Mouse (Mus musculus) heart, embryonic 14.5 days (tissue): ENCODE measurements around the gene Gmppa. TPM values are rescaled to one million over a fixed set of nuclear protein-coding genes. Genes with fewer than 3 reads are reported as not detected.

Experiments
- ATAC-seq: fragments of 200-750 bp; cut with Nextera tagmentation; 2 replicates; pipeline ENCODE4 v1.8.0; 2017; ENCODE audit warnings: low read depth, moderate TSS enrichment; ENCODE audit not compliant: insufficient number of reproducible peaks, insufficient read depth, low FRiP score
- H3K27ac ChIP-seq, 2 experiments: fragments of 200-500 bp in 1 of 2; fragments of 300-500 bp in 1 of 2; sonication (generic) in 1 of 2; replicated peaks in 1 of 2; 2 replicates each; pipeline ENCODE4 v1.5.1; 2012 to 2014; ENCODE audit warnings: low read depth in 2 of 2, low read length in 2 of 2, control low read depth in 1 of 2, mild to moderate bottlenecking in 1 of 2, mixed read lengths in 1 of 2; ENCODE audit not compliant: control insufficient read depth in 1 of 2, insufficient read depth in 1 of 2
- H3K27me3 ChIP-seq: fragments of 300-500 bp; sonication (generic); 2 replicates; pipeline ENCODE4 v1.6.1; 2014; ENCODE audit warnings: mild to moderate bottlenecking, low read length, control low read depth; ENCODE audit not compliant: control insufficient read depth, insufficient read depth
- H3K36me3 ChIP-seq: fragments of 300-500 bp; sonication (generic); 2 replicates; pipeline ENCODE4 v1.6.1; 2014; ENCODE audit warnings: mild to moderate bottlenecking, control low read depth, low read length, mixed read lengths; ENCODE audit not compliant: control insufficient read depth, insufficient read depth
- H3K4me1 ChIP-seq, 2 experiments: fragments of 200-500 bp in 1 of 2; fragments of 300-500 bp in 1 of 2; sonication (generic) in 1 of 2; 2 replicates each; pipeline ENCODE4 v1.6.1; 2012 to 2014; ENCODE audit warnings: low read length in 2 of 2, control low read depth in 1 of 2, mixed read lengths in 1 of 2; ENCODE audit not compliant: control insufficient read depth in 2 of 2, insufficient read depth in 2 of 2
- H3K4me2 ChIP-seq: fragments of 300-500 bp; sonication (generic); 2 replicates; pipeline ENCODE4 v1.6.1; 2014; ENCODE audit warnings: mild to moderate bottlenecking, low read length
- H3K4me3 ChIP-seq, 2 experiments: fragments of 200-500 bp in 1 of 2; fragments of 300-500 bp in 1 of 2; sonication (generic) in 1 of 2; 2 replicates each; pipeline ENCODE4 v1.5.1; 2012 to 2014; ENCODE audit warnings: low read length in 2 of 2, mild to moderate bottlenecking in 2 of 2, control low read depth in 1 of 2, low read depth in 1 of 2, moderate library complexity in 1 of 2; ENCODE audit not compliant: control insufficient read depth in 1 of 2, insufficient read depth in 1 of 2
- H3K9ac ChIP-seq: fragments of 300-500 bp; sonication (generic); 2 replicates; pipeline ENCODE4 v1.6.1; 2014; ENCODE audit warnings: mild to moderate bottlenecking, low read length
- H3K9me3 ChIP-seq: fragments of 300-500 bp; sonication (generic); 2 replicates; pipeline ENCODE4 v1.6.1; 2016; ENCODE audit warnings: low read length, control low read depth; ENCODE audit not compliant: control insufficient read depth
- WGBS: fragments of 180-500 bp; shearing (Covaris S2); extraction: QIAGEN DNeasy Blood & Tissue Kit; methylation state at CpG from one replicate; pipeline ENCODE4 v1.1.7; 2014; 5-methylcytosine and 5-hydroxymethylcytosine counted together
- polyA plus RNA-seq: library from polyadenylated mRNA; unstranded; fragments of >200 nt; fragmentation: Nextera tagmentation; extraction: Ambion mirVana; gene quantifications from 2 replicates; pipeline ENCODE4 v1.2.1, GENCODE M21; 2014

Gmppa gene
- polyA plus RNA-seq, 1 experiment from 2014 or later, result 71.9 TPM

GRCm38 (mm10) chr1:75443247-75444024 is 7.7 kb downstream of the Gmppa start:
- peaks cover 40% of the 10 kb centered on the region for H3K36me3 ChIP-seq
- H3K4me2 ChIP-seq, result no peak overlapping the region
- H3K27ac ChIP-seq, result no peak overlapping the region
- peaks cover 27% of the 10 kb centered on the region for H3K27me3 ChIP-seq
- no peaks in the 10 kb centered on the region for H3K9me3 ChIP-seq
- WGBS, result 54% methylated on average over 13 of the region's 13 CpGs
- H3K4me3 ChIP-seq, result no peak overlapping the region
- ATAC-seq, result no peak
- peaks cover 20 to 40% of the 10 kb centered on the region in 2 experiments for H3K4me1 ChIP-seq
- H3K9ac ChIP-seq, result no peak overlapping the region

GRCm38 (mm10) chr1:75444208-75444607 is 8.5 kb downstream of the Gmppa start:
- Histone ChIP-seq H3K4me1 (peaks cover 23 to 46% of the 10 kb centered on the region in 2 experiments), H3K9ac (no peak overlapping the region), H3K27me3 (peaks cover 34% of the 10 kb centered on the region), H3K4me2 (no peak overlapping the region), H3K36me3 (peaks cover 39% of the 10 kb centered on the region), H3K9me3 (no peaks in the 10 kb centered on the region), H3K4me3 (no peak overlapping the region), H3K27ac (no peak overlapping the region)
- WGBS, result 56% methylated on average over 3 of the region's 3 CpGs
- ATAC-seq, result no peak

DNA sequence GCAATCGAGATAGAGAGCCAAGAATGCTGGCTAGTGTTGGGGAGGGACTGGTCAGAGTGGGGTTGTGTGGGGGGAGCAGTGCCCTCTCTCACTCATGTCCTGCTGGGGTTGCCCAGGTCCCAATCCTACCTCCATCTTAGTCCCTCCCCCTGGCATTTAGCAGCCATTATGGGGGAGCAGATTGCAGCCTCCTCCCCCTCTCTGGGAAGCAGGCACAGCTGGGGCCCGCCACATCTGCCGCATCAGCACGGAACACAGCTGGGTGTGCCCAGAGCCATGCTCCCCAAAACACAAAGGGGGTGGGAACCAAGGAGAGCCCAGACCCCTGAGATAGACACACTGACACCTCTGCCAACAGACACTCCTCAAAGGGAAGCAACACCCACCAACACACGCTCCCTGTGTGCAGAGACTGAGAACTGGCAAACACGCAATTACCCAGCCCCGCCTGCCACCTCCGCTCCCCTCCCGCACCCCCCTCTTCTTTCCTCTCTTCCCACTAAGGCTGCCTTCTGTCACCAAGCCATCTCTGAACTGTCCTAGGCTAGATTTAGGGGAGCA is 9.5 kb downstream of the Gmppa start:
- no peak for ATAC-seq
- Histone ChIP-seq H3K27ac (no peak overlapping the region), H3K36me3 (peaks cover 30% of the 10 kb centered on the region), H3K9ac (no peak overlapping the region), H3K4me1 (peaks cover 26 to 52% of the 10 kb centered on the region in 2 experiments), H3K4me3 (no peak overlapping the region), H3K4me2 (peak overlapping the region; percentile 65), H3K27me3 (peaks cover 45% of the 10 kb centered on the region), H3K9me3 (no peaks in the 10 kb centered on the region)
- WGBS, result 18% methylated on average over 9 of the region's 9 CpGs

DNA sequence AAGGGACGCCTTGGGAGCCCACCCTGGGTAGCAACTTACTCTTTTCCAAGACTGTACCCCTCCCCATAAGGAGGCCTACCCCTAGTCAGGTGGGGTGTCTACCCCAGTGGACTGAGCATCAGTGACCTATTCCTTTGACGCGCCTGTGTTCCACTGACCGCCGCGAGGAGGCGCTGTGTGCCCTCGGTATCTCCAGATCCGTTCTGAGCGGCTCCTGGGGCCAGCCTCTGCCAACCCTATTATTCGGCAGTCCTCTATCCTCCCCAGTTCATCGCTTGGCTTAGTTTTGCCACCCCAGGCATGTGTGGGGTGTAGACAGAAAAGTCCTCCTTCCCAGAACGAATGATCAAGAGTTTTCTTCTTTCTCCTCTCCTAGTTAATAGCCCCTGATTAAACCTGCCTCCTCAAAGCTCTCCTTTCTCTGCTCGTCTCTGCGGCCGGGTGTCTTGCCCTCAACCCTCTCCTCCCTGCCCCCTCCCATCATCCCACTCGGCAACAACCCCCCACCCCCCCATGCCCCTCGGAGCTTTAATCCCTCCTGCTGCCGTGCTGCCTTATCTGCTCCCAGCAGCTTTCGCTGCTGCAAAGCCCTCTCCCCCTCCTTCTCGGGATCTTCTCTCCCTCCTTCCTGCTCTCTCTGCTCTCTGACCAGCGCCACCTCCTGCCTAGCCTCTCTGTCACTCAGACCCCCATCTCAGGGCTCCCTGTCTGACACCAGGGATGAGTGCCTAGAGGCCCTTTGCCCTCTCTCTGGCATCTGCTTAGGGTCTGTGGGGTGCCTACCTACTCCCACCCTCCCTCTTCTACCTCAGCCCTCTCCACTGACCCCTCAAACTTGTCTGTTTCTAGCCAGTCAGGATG is 10.3 kb downstream of the Gmppa start:
- ATAC-seq, result 0 out of 2 replicates have a peak, but pooled peaks have one; percentile 28
- H3K4me1 ChIP-seq, result peaks cover 26 to 60% of the 10 kb centered on the region in 2 experiments
- H3K4me2 ChIP-seq, result peak overlapping the region; percentile 65
- H3K27me3 ChIP-seq, result peaks cover 52% of the 10 kb centered on the region
- peak overlapping the region; percentile 50 for H3K9ac ChIP-seq
- WGBS, result under 1% methylated on average over 22 of the region's 22 CpGs
- no peak overlapping the region for H3K27ac ChIP-seq
- no peaks in the 10 kb centered on the region for H3K9me3 ChIP-seq
- peak overlapping the region; percentile 8 to 23; a peak in 3 of 4 replicates for H3K4me3 ChIP-seq
- H3K36me3 ChIP-seq, result peaks cover 22% of the 10 kb centered on the region

- no peak for ATAC-seq
Measured at GRCm38 (mm10) chr1:75446656-75447055, 10.9 kb downstream of the Gmppa start.

GRCm38 (mm10) chr1:75447265-75448051 is 11.7 kb downstream of the Gmppa start:
- 12% methylated on average over 10 of the region's 10 CpGs for WGBS
- Histone ChIP-seq H3K4me3 (no peak overlapping the region; a peak in 1 of 4 replicates), H3K9ac (no peak overlapping the region; the same call in 1 of the 2 replicates), H3K4me1 (peaks cover 26 to 63% of the 10 kb centered on the region in 2 experiments), H3K9me3 (no peaks in the 10 kb centered on the region), H3K27ac (no peak overlapping the region), H3K36me3 (peaks cover 8% of the 10 kb centered on the region; the same call in 1 of the 2 replicates), H3K4me2 (peak overlapping the region; percentile 47), H3K27me3 (peaks cover 67% of the 10 kb centered on the region)
- no peak for ATAC-seq

More at GRCm38 (mm10) chr1:75446656-75447055, 10.9 kb downstream of the Gmppa start:
- 6% methylated on average over 20 of the region's 20 CpGs for WGBS
- Histone ChIP-seq H3K4me1 (peaks cover 26 to 63% of the 10 kb centered on the region in 2 experiments), H3K36me3 (peaks cover 15% of the 10 kb centered on the region), H3K4me3 (no peak overlapping the region), H3K27ac (no peak overlapping the region), H3K9me3 (no peaks in the 10 kb centered on the region), H3K4me2 (peak overlapping the region; percentile 65), H3K27me3 (peaks cover 59% of the 10 kb centered on the region), H3K9ac (peak overlapping the region; percentile 50; the same call in 1 of the 2 replicates)
